Mouse (Mus musculus): Measurements from ENCODE around the gene Mcoln1.

GRCm38 (mm10) chr8:3482240-3482740 lies 18.0 kb upstream of the Mcoln1 start:
- TF ChIP-seq CTCF (IDR thresholded peaks at IDR 0.05; ENCODE audit: low read depth) (no peak), EP300 (IDR thresholded peaks at IDR 0.05; ENCODE audit: low read depth) (no peak)
